Mouse (Mus musculus): ENCODE results near the gene Epb41l4b. TPM values are rescaled to one million over a fixed set of nuclear protein-coding genes. Genes with fewer than 3 reads are reported as not detected.
A peak's percentile ranks its signal among the peaks of the same experiment; 100 is the strongest.

The Epb41l4b gene
- polyA plus RNA-seq, 1 experiment from 2014 or later = 3.8 TPM

GRCm38 (mm10) chr4:57109543-57109942 lies 33.7 kb downstream of the Epb41l4b start:
- no peak for DNase-seq (ENCODE audit: low spot score)
- no peak for ATAC-seq (ENCODE audit: low FRiP score)
- no peaks in the 10 kb centered on the region for H3K9me3 ChIP-seq (ENCODE audit: control insufficient read depth, low read length)
- H3K9ac ChIP-seq = no peak overlapping the region
- H3K4me2 ChIP-seq (replicated peaks) = no peak overlapping the region
- no peak overlapping the region for H3K4me3 ChIP-seq (replicated peaks; ENCODE audit: low read length)
- H3K27me3 ChIP-seq (ENCODE audit: control insufficient read depth, insufficient read depth, low read length) = no peaks in the 10 kb centered on the region
- no peak overlapping the region for H3K27ac ChIP-seq
- H3K4me1 ChIP-seq (replicated peaks; ENCODE audit: control insufficient read depth, insufficient read depth, low read length) = no peaks in the 10 kb centered on the region
- 75% methylated on average over 4 of the region's 4 CpGs for WGBS
- no peaks in the 10 kb centered on the region for H3K36me3 ChIP-seq (replicated peaks; ENCODE audit: control insufficient read depth, insufficient read depth)

- no peaks in the 10 kb centered on the region for H3K36me3 ChIP-seq (replicated peaks; ENCODE audit: control insufficient read depth, insufficient read depth)
- DNase-seq (ENCODE audit: low spot score) = no peak
- H3K27me3 ChIP-seq (ENCODE audit: control insufficient read depth, insufficient read depth, low read length) = no peaks in the 10 kb centered on the region
- no peak overlapping the region for H3K4me2 ChIP-seq (replicated peaks)
- 68% methylated on average over 6 of the region's 6 CpGs for WGBS
- no peaks in the 10 kb centered on the region for H3K4me1 ChIP-seq (replicated peaks; ENCODE audit: control insufficient read depth, insufficient read depth, low read length)
- H3K9ac ChIP-seq = no peak overlapping the region
- H3K9me3 ChIP-seq (ENCODE audit: control insufficient read depth, low read length) = no peaks in the 10 kb centered on the region
- H3K27ac ChIP-seq = no peak overlapping the region
- no peak for ATAC-seq (ENCODE audit: low FRiP score)
- H3K4me3 ChIP-seq (replicated peaks; ENCODE audit: low read length) = no peak overlapping the region
Measured at GRCm38 (mm10) chr4:57105339-57105738, 37.9 kb downstream of the Epb41l4b start.

GRCm38 (mm10) chr4:57103830-57104229 lies 39.4 kb downstream of the Epb41l4b start:
- no peak overlapping the region for H3K4me3 ChIP-seq (replicated peaks; ENCODE audit: low read length)
- H3K9ac ChIP-seq = no peak overlapping the region
- 24% methylated on average over 4 of the region's 5 CpGs for WGBS
- H3K27me3 ChIP-seq (ENCODE audit: control insufficient read depth, insufficient read depth, low read length) = no peaks in the 10 kb centered on the region
- no peak overlapping the region for H3K4me2 ChIP-seq (replicated peaks)
- ATAC-seq (ENCODE audit: low FRiP score) (no peak), DNase-seq (ENCODE audit: low spot score) (no peak)
- H3K4me1 ChIP-seq (replicated peaks; ENCODE audit: control insufficient read depth, insufficient read depth, low read length) = no peaks in the 10 kb centered on the region
- H3K9me3 ChIP-seq (ENCODE audit: control insufficient read depth, low read length) = no peaks in the 10 kb centered on the region
- no peak overlapping the region for H3K27ac ChIP-seq
- H3K36me3 ChIP-seq (replicated peaks; ENCODE audit: control insufficient read depth, insufficient read depth) = no peaks in the 10 kb centered on the region

GRCm38 (mm10) chr4:57101095-57101494 lies 42.1 kb downstream of the Epb41l4b start:
- ATAC-seq (ENCODE audit: low FRiP score) (no peak), DNase-seq (ENCODE audit: low spot score) (no peak)
- Histone ChIP-seq H3K4me3 (replicated peaks; ENCODE audit: low read length) (no peak overlapping the region), H3K9ac (no peak overlapping the region), H3K4me2 (replicated peaks) (no peak overlapping the region), H3K27me3 (ENCODE audit: control insufficient read depth, insufficient read depth, low read length) (no peaks in the 10 kb centered on the region), H3K27ac (no peak overlapping the region), H3K9me3 (ENCODE audit: control insufficient read depth, low read length) (no peaks in the 10 kb centered on the region), H3K4me1 (replicated peaks; ENCODE audit: control insufficient read depth, insufficient read depth, low read length) (no peaks in the 10 kb centered on the region), H3K36me3 (replicated peaks; ENCODE audit: control insufficient read depth, insufficient read depth) (no peaks in the 10 kb centered on the region)
- WGBS = 84% methylated on average over 4 of the region's 4 CpGs

GRCm38 (mm10) chr4:57097411-57097810 lies 45.8 kb downstream of the Epb41l4b start:
- no peak overlapping the region for H3K4me3 ChIP-seq (replicated peaks; ENCODE audit: low read length)
- H3K4me1 ChIP-seq (replicated peaks; ENCODE audit: control insufficient read depth, insufficient read depth, low read length) = 0 out of 2 replicates have a peak, but pooled peaks cover 5% of the 10 kb centered on the region
- no peak overlapping the region for H3K4me2 ChIP-seq (replicated peaks)
- H3K9ac ChIP-seq = no peak overlapping the region
- H3K36me3 ChIP-seq (replicated peaks; ENCODE audit: control insufficient read depth, insufficient read depth) = no peaks in the 10 kb centered on the region
- H3K27ac ChIP-seq = no peak overlapping the region
- WGBS = 83% methylated on average over 4 of the region's 4 CpGs
- no peak for DNase-seq (ENCODE audit: low spot score)
- H3K9me3 ChIP-seq (ENCODE audit: control insufficient read depth, low read length) = no peaks in the 10 kb centered on the region
- ATAC-seq (ENCODE audit: low FRiP score) = no peak
- H3K27me3 ChIP-seq (ENCODE audit: control insufficient read depth, insufficient read depth, low read length) = no peaks in the 10 kb centered on the region

- Histone ChIP-seq H3K27ac (no peak overlapping the region), H3K9ac (no peak overlapping the region), H3K4me3 (replicated peaks; ENCODE audit: low read length) (no peak overlapping the region), H3K4me1 (replicated peaks; ENCODE audit: control insufficient read depth, insufficient read depth, low read length) (peaks cover 21% of the 10 kb centered on the region), H3K27me3 (ENCODE audit: control insufficient read depth, insufficient read depth, low read length) (no peaks in the 10 kb centered on the region), H3K9me3 (ENCODE audit: control insufficient read depth, low read length) (no peaks in the 10 kb centered on the region), H3K4me2 (replicated peaks) (no peak overlapping the region), H3K36me3 (replicated peaks; ENCODE audit: control insufficient read depth, insufficient read depth) (no peaks in the 10 kb centered on the region)
- DNase-seq (ENCODE audit: low spot score) (no peak), ATAC-seq (ENCODE audit: low FRiP score) (no peak)
Measured at GRCm38 (mm10) chr4:57095569-57095968, 47.7 kb downstream of the Epb41l4b start.

- 11% methylated on average over 12 of the region's 12 CpGs for WGBS
- Histone ChIP-seq H3K9ac (peak overlapping the region; percentile 45), H3K4me1 (replicated peaks; ENCODE audit: control insufficient read depth, insufficient read depth, low read length) (peaks cover 21% of the 10 kb centered on the region), H3K27me3 (ENCODE audit: control insufficient read depth, insufficient read depth, low read length) (no peaks in the 10 kb centered on the region), H3K4me3 (replicated peaks; ENCODE audit: low read length) (no peak overlapping the region), H3K27ac (peak overlapping the region; percentile 88), H3K4me2 (replicated peaks) (peak overlapping the region; percentile 23), H3K9me3 (ENCODE audit: control insufficient read depth, low read length) (no peaks in the 10 kb centered on the region), H3K36me3 (replicated peaks; ENCODE audit: control insufficient read depth, insufficient read depth) (no peaks in the 10 kb centered on the region)
- DNase-seq (ENCODE audit: low spot score) (peak; percentile 69), ATAC-seq (ENCODE audit: low FRiP score) (peak; percentile 87)
Measured at GRCm38 (mm10) chr4:57091363-57091762, 51.9 kb downstream of the Epb41l4b start.

GRCm38 (mm10) chr4:57088301-57088700 lies 54.9 kb downstream of the Epb41l4b start:
- 88% methylated on average over 4 of the region's 4 CpGs for WGBS
- H3K9me3 ChIP-seq (ENCODE audit: control insufficient read depth, low read length) = no peaks in the 10 kb centered on the region
- H3K4me2 ChIP-seq (replicated peaks) = no peak overlapping the region
- H3K4me3 ChIP-seq (replicated peaks; ENCODE audit: low read length) = no peak overlapping the region
- no peak for DNase-seq (ENCODE audit: low spot score)
- no peak overlapping the region for H3K9ac ChIP-seq
- no peaks in the 10 kb centered on the region for H3K27me3 ChIP-seq (ENCODE audit: control insufficient read depth, insufficient read depth, low read length)
- peaks cover 16% of the 10 kb centered on the region for H3K4me1 ChIP-seq (replicated peaks; ENCODE audit: control insufficient read depth, insufficient read depth, low read length)
- no peak for ATAC-seq (ENCODE audit: low FRiP score)
- no peak overlapping the region for H3K27ac ChIP-seq
- no peaks in the 10 kb centered on the region for H3K36me3 ChIP-seq (replicated peaks; ENCODE audit: control insufficient read depth, insufficient read depth)

GRCm38 (mm10) chr4:57085750-57086400 lies 57.4 kb downstream of the Epb41l4b start:
- H3K4me1 ChIP-seq (replicated peaks; ENCODE audit: control insufficient read depth, insufficient read depth, low read length) = peaks cover 10% of the 10 kb centered on the region; the same call in 1 of the 2 replicates
- DNase-seq (ENCODE audit: low spot score) = no peak
- H3K27me3 ChIP-seq (ENCODE audit: control insufficient read depth, insufficient read depth, low read length) = no peaks in the 10 kb centered on the region
- H3K9me3 ChIP-seq (ENCODE audit: control insufficient read depth, low read length) = no peaks in the 10 kb centered on the region
- ATAC-seq (ENCODE audit: low FRiP score) = no peak
- H3K36me3 ChIP-seq (replicated peaks; ENCODE audit: control insufficient read depth, insufficient read depth) = no peaks in the 10 kb centered on the region
- no peak overlapping the region for H3K9ac ChIP-seq
- no peak overlapping the region for H3K4me2 ChIP-seq (replicated peaks)
- H3K4me3 ChIP-seq (replicated peaks; ENCODE audit: low read length) = no peak overlapping the region
- no peak overlapping the region for H3K27ac ChIP-seq
- 65% methylated on average over 10 of the region's 10 CpGs for WGBS

- H3K4me2 ChIP-seq (replicated peaks) = no peak overlapping the region
- DNase-seq (ENCODE audit: low spot score) = no peak
- H3K27ac ChIP-seq = no peak overlapping the region
- H3K4me1 ChIP-seq (replicated peaks; ENCODE audit: control insufficient read depth, insufficient read depth, low read length) = peaks cover 11% of the 10 kb centered on the region; the same call in 1 of the 2 replicates
- no peaks in the 10 kb centered on the region for H3K27me3 ChIP-seq (ENCODE audit: control insufficient read depth, insufficient read depth, low read length)
- no peaks in the 10 kb centered on the region for H3K9me3 ChIP-seq (ENCODE audit: control insufficient read depth, low read length)
- WGBS = 70% methylated on average over 11 of the region's 11 CpGs
- no peak overlapping the region for H3K4me3 ChIP-seq (replicated peaks; ENCODE audit: low read length)
- no peak overlapping the region for H3K9ac ChIP-seq
- no peak for ATAC-seq (ENCODE audit: low FRiP score)
- H3K36me3 ChIP-seq (replicated peaks; ENCODE audit: control insufficient read depth, insufficient read depth) = no peaks in the 10 kb centered on the region
Measured at GRCm38 (mm10) chr4:57083653-57084052, 59.6 kb downstream of the Epb41l4b start.

Data from hindbrain, embryonic 14.5 days (tissue).